Mouse (Mus musculus) adipose tissue, adult 10 weeks (tissue): ENCODE measurements around the gene Kif13a. TPM values are rescaled to one million over a fixed set of nuclear protein-coding genes. Genes with fewer than 3 reads are reported as not detected.

Source experiments
- polyA plus RNA-seq: library from polyadenylated mRNA; stranded (reverse); fragments of 350-450 nt; fragmentation: Illumina TruSeq; extraction: RNeasy Lipid Tissue Mini Kit (QIAGEN cat#74804); gene quantifications from one replicate; pipeline ENCODE4 v1.2.3, GENCODE M21; 2014; ENCODE audit warnings: low read depth, low replicate concordance

Kif13a gene
- 34.4 TPM for polyA plus RNA-seq

DNA sequence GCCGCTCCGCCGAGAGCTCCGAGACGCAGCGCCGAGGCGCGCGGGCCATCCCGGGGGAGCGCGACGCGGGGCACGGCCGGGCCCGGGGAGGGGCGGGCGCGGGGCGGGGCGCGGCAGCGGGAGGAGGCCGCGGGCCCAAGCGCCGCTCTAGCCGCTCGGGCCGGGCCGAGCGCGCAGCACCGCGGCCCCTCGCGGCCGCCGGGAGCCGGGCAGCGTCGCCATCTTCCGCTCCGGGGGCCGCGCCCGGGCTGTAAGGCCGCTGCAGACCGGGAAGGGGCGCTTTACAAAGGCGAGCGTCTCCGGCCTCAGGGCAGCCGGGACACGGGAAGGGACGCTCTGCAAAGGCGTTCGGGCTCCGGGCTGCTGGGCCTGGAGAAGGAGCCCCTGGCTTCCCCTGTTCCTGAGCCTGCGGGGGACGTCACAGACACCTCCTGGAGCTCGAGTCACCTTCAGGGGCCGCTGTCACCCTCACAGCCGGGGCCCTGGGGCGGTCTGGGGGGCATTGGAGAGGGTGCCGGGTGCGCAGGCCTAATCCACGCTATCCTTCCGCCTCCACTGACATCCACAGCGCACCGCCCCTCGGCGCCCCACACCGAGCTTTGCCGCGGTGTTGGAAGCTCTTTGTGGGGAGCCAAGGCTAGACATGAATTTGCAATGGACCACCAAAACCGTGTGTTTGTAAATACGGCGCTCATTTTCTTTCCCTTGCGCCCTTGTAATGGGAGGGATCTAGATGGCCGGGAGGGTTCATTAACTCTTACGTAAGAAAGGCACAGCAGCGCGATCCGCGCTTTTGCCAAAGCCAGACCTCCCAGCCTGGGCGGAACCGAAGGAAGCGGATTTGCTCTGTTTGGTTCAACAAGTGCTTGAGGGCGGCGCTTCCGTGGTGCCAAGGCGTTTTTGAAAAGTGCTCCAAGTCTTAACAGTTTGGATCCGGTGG is at the start of gene Kif13a:
Gene Kif13a (minus strand): TSS at position 149 of the 940 bp plus-strand sequence.

DNA sequence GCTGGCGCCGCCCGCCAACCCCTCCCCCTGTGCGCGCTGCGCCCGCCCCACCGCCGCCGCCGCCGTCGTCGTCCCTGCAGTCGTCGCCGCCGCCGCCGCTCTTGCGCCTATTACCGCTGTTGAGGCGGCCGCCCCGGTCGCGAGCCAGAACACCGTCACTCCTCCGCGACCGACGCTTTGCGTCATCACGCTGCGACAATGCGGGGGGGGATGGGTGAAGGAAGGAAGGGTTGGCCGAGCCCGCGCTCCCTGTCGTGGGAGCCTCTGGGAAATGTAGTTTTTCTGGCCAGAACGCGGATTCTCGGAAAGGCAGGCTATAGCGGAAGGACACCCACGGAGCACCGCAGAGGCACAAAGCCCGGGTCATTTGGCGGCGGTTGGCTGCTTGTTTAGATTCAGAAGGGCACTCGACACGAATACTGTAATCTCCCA is 201.8 kb downstream of the Kif13a start, which contains the start of gene Nup153:
Gene Nup153 (minus strand): TSS at position 104 of the 432 bp plus-strand sequence.

Other genes starting within 250 kb of the Kif13a start
- 35.2 TPM for gene Nup153, start 201.9 kb downstream of the Kif13a start, polyA plus RNA-seq
- 3.6 TPM for gene Nhlrc1, start 85.0 kb upstream of the Kif13a start, polyA plus RNA-seq
- 12.1 TPM for gene Kdm1b, start 113.6 kb upstream of the Kif13a start, polyA plus RNA-seq
- gene Tpmt, start 114.9 kb upstream of the Kif13a start, polyA plus RNA-seq, result 78.1 TPM
- 48.8 TPM for gene Dek, start 176.3 kb upstream of the Kif13a start, polyA plus RNA-seq
- 29.5 TPM for gene Rnf144b, start 192.8 kb upstream of the Kif13a start, polyA plus RNA-seq